ENCODE assay signal across 8 mouse cellular contexts in the genomic region with DNA sequence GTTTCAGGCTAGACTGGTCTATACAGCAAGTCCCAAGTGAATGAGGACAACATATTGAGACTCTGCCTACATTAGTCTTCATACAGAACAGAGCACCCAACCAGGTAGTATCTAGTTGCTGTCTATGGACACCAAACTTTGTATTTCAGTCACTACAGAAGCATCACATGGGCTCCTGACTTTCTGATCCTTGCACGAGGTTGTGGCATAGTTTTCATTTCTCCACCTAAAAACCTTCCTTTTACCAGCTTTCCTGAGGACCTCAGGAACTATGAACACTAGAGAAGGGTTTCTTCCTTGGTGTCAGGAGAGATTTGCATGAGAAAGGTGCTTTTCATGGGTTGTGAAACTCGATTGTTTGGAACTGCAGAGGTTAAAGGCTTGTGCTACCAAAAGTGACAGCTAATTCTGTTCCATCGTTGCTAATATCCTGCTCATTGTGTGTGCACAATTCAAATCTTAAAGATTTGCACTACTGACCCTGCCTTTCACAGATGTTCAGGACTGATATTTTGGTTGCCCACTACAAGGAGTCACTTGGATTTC. TPM values are rescaled to one million over a fixed set of nuclear protein-coding genes. Genes with fewer than 3 reads are reported as not detected.
DNase-seq lines count a peak whose midpoint lies in the region; ATAC-seq and TF ChIP-seq lines count a peak whose summit lies in the region.

No protein-coding gene starts in this region.

- TF ChIP-seq CTCF in bone marrow macrophage, adult 2 months (IDR thresholded peaks at IDR 0.05; ENCODE audit: low read depth, low read length), result no peak

- H3K4me3 ChIP-seq in kidney, embryonic 16.5 days (ENCODE audit: low read length), result peak overlapping the region; percentile 56
- peak overlapping the region; percentile 47 for H3K4me3 ChIP-seq in bone marrow macrophage, adult 2 months (ENCODE audit: insufficient read depth, low read length)
- peak overlapping the region; percentile 38 for H3K4me3 ChIP-seq in midbrain, embryonic 16.5 days (ENCODE audit: low read depth, low read length)

- H3K4me2 ChIP-seq in kidney, embryonic 16.5 days (replicated peaks; ENCODE audit: low read depth, low read length), result peak overlapping the region; percentile 72
- peak overlapping the region; percentile 63 for H3K4me2 ChIP-seq in midbrain, embryonic 16.5 days (ENCODE audit: low read length)

- no peaks in the 10 kb centered on the region for H3K27me3 ChIP-seq in kidney, embryonic 16.5 days (ENCODE audit: insufficient read depth, low read length)
- H3K27me3 ChIP-seq in midbrain, embryonic 16.5 days (ENCODE audit: control insufficient read depth, insufficient read depth, low read depth, low read length), result no peaks in the 10 kb centered on the region

- no peak for DNase-seq in kidney, adult 11 months
- DNase-seq in cerebellum, adult 11-12 months, result no peak
- no peak for DNase-seq in MN1 (ENCODE audit: low spot score)
- no peak for DNase-seq in cerebellum, adult 11 months

- peaks cover 15% of the 10 kb centered on the region for H3K4me1 ChIP-seq in kidney, embryonic 16.5 days (ENCODE audit: insufficient read depth, low read length)
- peaks cover 12% of the 10 kb centered on the region for H3K4me1 ChIP-seq in bone marrow macrophage, adult 2 months (ENCODE audit: control insufficient read depth, insufficient read depth, low read length)
- H3K4me1 ChIP-seq in midbrain, embryonic 16.5 days (ENCODE audit: control insufficient read depth, insufficient read depth, low read length), result peaks cover 11% of the 10 kb centered on the region

- peak overlapping the region; percentile 81 for H3K9ac ChIP-seq in kidney, embryonic 16.5 days (replicated peaks; ENCODE audit: low read length)
- H3K9ac ChIP-seq in midbrain, embryonic 16.5 days (ENCODE audit: low read depth, low read length), result peak overlapping the region; percentile 72

- peak overlapping the region; percentile 76; the same call in 1 of the 2 replicates for H3K27ac ChIP-seq in kidney, embryonic 16.5 days (ENCODE audit: low read length)
- H3K27ac ChIP-seq in bone marrow macrophage, adult 2 months (ENCODE audit: insufficient read depth, low read depth, low read length), result peak overlapping the region; percentile 93
- peak overlapping the region; percentile 84 for H3K27ac ChIP-seq in midbrain, embryonic 16.5 days (ENCODE audit: low read length)

- TF ChIP-seq POLR2A in bone marrow macrophage, adult 2 months (IDR thresholded peaks at IDR 0.05; ENCODE audit: borderline replicate concordance, low read depth, low read length), result no peak

- ATAC-seq in kidney, embryonic 16.5 days (ENCODE audit: low FRiP score, low TSS enrichment), result no peak
- ATAC-seq in inflammation-experienced regulatory T-cells, adult 6 months, result peak; percentile 5
- ATAC-seq in midbrain, embryonic 16.5 days, result peak; percentile 27; the same call in 1 of the 2 replicates

- 12% methylated on average over 3 of the region's 3 CpGs for WGBS in kidney, embryonic 16.5 days
- 10% methylated on average over 3 of the region's 3 CpGs for WGBS in midbrain, embryonic 16.5 days

- peaks cover 10% of the 10 kb centered on the region; the same call in 1 of the 2 replicates for H3K36me3 ChIP-seq in kidney, embryonic 16.5 days (ENCODE audit: insufficient read depth, low read length)
- H3K36me3 ChIP-seq in midbrain, embryonic 16.5 days (ENCODE audit: control insufficient read depth, insufficient read depth, low read length), result peaks cover 15% of the 10 kb centered on the region

- no peaks in the 10 kb centered on the region for H3K9me3 ChIP-seq in kidney, embryonic 16.5 days (ENCODE audit: low read length)
- H3K9me3 ChIP-seq in midbrain, embryonic 16.5 days (replicated peaks; ENCODE audit: control insufficient read depth, low read length, poor library complexity, severe bottlenecking), result no peaks in the 10 kb centered on the region

RNA-seq across cellular contexts. Expression of a gene that starts 1.0 kb away (rescaled TPM):
- polyA plus RNA-seq in kidney, embryonic 16.5 days (2015; fragmentation: Nextera tagmentation; extraction: Ambion mirVana), result 14.2 and 14.6 TPM in 2 replicates
- polyA plus RNA-seq in bone marrow macrophage, adult 2 months (2012; ENCODE audit: insufficient read depth, insufficient read length, missing spikeins), result 15.2 and 15.7 TPM in 2 replicates
- polyA plus RNA-seq in inflammation-experienced regulatory T-cells, adult 6 months (2017; shearing (Covaris generic)), result 1 to 10 TPM; 2.1 to 7.7 (median 4.7) TPM
- 33.0 and 36.9 TPM in 2 replicates for polyA plus RNA-seq in midbrain, embryonic 16.5 days (2015; fragmentation: Nextera tagmentation; extraction: Ambion mirVana)

RNA-seq across cellular contexts. Expression of a gene that starts 6.9 kb away (rescaled TPM):
- polyA plus RNA-seq in kidney, embryonic 16.5 days (2015; fragmentation: Nextera tagmentation; extraction: Ambion mirVana), result 9.5 and 9.8 TPM in 2 replicates
- polyA plus RNA-seq in bone marrow macrophage, adult 2 months (2012; ENCODE audit: insufficient read depth, insufficient read length, missing spikeins), result not detected in 2 replicates
- polyA plus RNA-seq in inflammation-experienced regulatory T-cells, adult 6 months (2017; shearing (Covaris generic)), result under 1 TPM in 2 of 3 experiments, not detected in 1; 0.16 to 0.78 TPM
- 4.3 and 4.4 TPM in 2 replicates for polyA plus RNA-seq in midbrain, embryonic 16.5 days (2015; fragmentation: Nextera tagmentation; extraction: Ambion mirVana)

RNA-seq across cellular contexts. Expression of a gene that starts 8.3 kb away (rescaled TPM):
- polyA plus RNA-seq in kidney, embryonic 16.5 days (2015; fragmentation: Nextera tagmentation; extraction: Ambion mirVana), result 12.0 and 12.9 TPM in 2 replicates
- 62.6 and 73.7 TPM in 2 replicates for polyA plus RNA-seq in bone marrow macrophage, adult 2 months (2012; ENCODE audit: insufficient read depth, insufficient read length, missing spikeins)
- polyA plus RNA-seq in inflammation-experienced regulatory T-cells, adult 6 months (2017; shearing (Covaris generic)), result 10 to 100 TPM; 13.1 to 17.8 (median 13.5) TPM
- polyA plus RNA-seq in midbrain, embryonic 16.5 days (2015; fragmentation: Nextera tagmentation; extraction: Ambion mirVana), result 13.1 and 14.4 TPM in 2 replicates

RNA-seq across cellular contexts. Expression of a gene that starts 23.7 kb away (rescaled TPM):
- 11.5 and 13.8 TPM in 2 replicates for polyA plus RNA-seq in kidney, embryonic 16.5 days (2015; fragmentation: Nextera tagmentation; extraction: Ambion mirVana)
- polyA plus RNA-seq in bone marrow macrophage, adult 2 months (2012; ENCODE audit: insufficient read depth, insufficient read length, missing spikeins), result 1.5 and 2.4 TPM in 2 replicates
- polyA plus RNA-seq in inflammation-experienced regulatory T-cells, adult 6 months (2017; shearing (Covaris generic)), result under 1 TPM in 1 of 3 experiments, not detected in 2; 0.32 TPM
- polyA plus RNA-seq in midbrain, embryonic 16.5 days (2015; fragmentation: Nextera tagmentation; extraction: Ambion mirVana), result 3.3 and 3.5 TPM in 2 replicates

RNA-seq across cellular contexts. Expression of a gene that starts 38.9 kb away (rescaled TPM):
- 31.9 and 32.7 TPM in 2 replicates for polyA plus RNA-seq in kidney, embryonic 16.5 days (2015; fragmentation: Nextera tagmentation; extraction: Ambion mirVana)
- 38.1 and 40.7 TPM in 2 replicates for polyA plus RNA-seq in bone marrow macrophage, adult 2 months (2012; ENCODE audit: insufficient read depth, insufficient read length, missing spikeins)
- 10 to 100 TPM; 26.7 to 40.8 (median 39.5) TPM for polyA plus RNA-seq in inflammation-experienced regulatory T-cells, adult 6 months (2017; shearing (Covaris generic))
- 22.0 and 25.1 TPM in 2 replicates for polyA plus RNA-seq in midbrain, embryonic 16.5 days (2015; fragmentation: Nextera tagmentation; extraction: Ambion mirVana)
